Mouse (Mus musculus): Measurements from ENCODE around the gene Rora.

GRCm38 (mm10) chr9:69227806-69228205 lies 574.2 kb downstream of the Rora start:
- TF ChIP-seq CTCF (IDR thresholded peaks at IDR 0.05; ENCODE audit: control insufficient read depth, insufficient read depth, low read length) (no peak), POLR2A (IDR thresholded peaks at IDR 0.05; ENCODE audit: borderline replicate concordance, control insufficient read depth, low read depth, low read length) (no peak)
